Mouse (Mus musculus): ENCODE results near the gene Ctsw.

- TF ChIP-seq CTCF (IDR thresholded peaks at IDR 0.05; ENCODE audit: control insufficient read depth, insufficient read depth, low read length) (peak; percentile 86), POLR2A (IDR thresholded peaks at IDR 0.05; ENCODE audit: borderline replicate concordance, control insufficient read depth, low read depth, low read length) (peak; percentile 78)
Measured at GRCm38 (mm10) chr19:5487768-5488550, 19.7 kb upstream of the Ctsw start, which contains the start of gene Mus81.

All from bone marrow, adult 2 months (tissue).